Mouse (Mus musculus): Measurements from ENCODE around the gene Ssna1. TPM values are rescaled to one million over a fixed set of nuclear protein-coding genes. Genes with fewer than 3 reads are reported as not detected.

The Ssna1 gene
- polyA plus RNA-seq, 2 experiments = 76.0 to 145 TPM

GRCm38 (mm10) chr2:25311491-25311891, 39.3 kb upstream of the Ssna1 start:
- Histone ChIP-seq H3K27me3 (ENCODE audit: control insufficient read depth, insufficient read depth, low read length) (peaks cover 32% of the 10 kb centered on the region), H3K4me2 (ENCODE audit: low read depth) (no peak overlapping the region), H3K9me3 (ENCODE audit: control insufficient read depth, low read length) (no peaks in the 10 kb centered on the region), H3K4me1 (replicated peaks; ENCODE audit: control insufficient read depth in 2 of 2, insufficient read depth in 2 of 2, low read length in 1 of 2) (no peaks in the 10 kb centered on the region), H3K4me3 (ENCODE audit: insufficient read depth in 1 of 2, low read depth in 2 of 2, low read length in 2 of 2) (no peak overlapping the region), H3K36me3 (replicated peaks; ENCODE audit: control insufficient read depth, insufficient read depth, low read depth) (no peaks in the 10 kb centered on the region), H3K9ac (replicated peaks) (no peak overlapping the region), H3K27ac (no peak overlapping the region)
- TF ChIP-seq CTCF (IDR thresholded peaks at IDR 0.05; ENCODE audit: low read depth) (no peak), EP300 (IDR thresholded peaks at IDR 0.05; ENCODE audit: low read depth) (no peak)
- no peak for ATAC-seq (ENCODE audit: insufficient read depth)
- 5% methylated on average over 11 of the region's 11 CpGs for WGBS (ENCODE audit: insufficient replicate concordance)
- DNase-seq (ENCODE audit: low read depth in 3 of 3, low spot score in 3 of 3) = no peak

GRCm38 (mm10) chr2:25310969-25311368, 38.7 kb upstream of the Ssna1 start:
- Histone ChIP-seq H3K27me3 (ENCODE audit: control insufficient read depth, insufficient read depth, low read length) (peaks cover 36% of the 10 kb centered on the region), H3K4me2 (ENCODE audit: low read depth) (no peak overlapping the region), H3K9ac (replicated peaks) (no peak overlapping the region), H3K4me3 (ENCODE audit: insufficient read depth in 1 of 2, low read depth in 2 of 2, low read length in 2 of 2) (no peak overlapping the region), H3K36me3 (replicated peaks; ENCODE audit: control insufficient read depth, insufficient read depth, low read depth) (no peaks in the 10 kb centered on the region), H3K27ac (no peak overlapping the region), H3K4me1 (replicated peaks; ENCODE audit: control insufficient read depth in 2 of 2, insufficient read depth in 2 of 2, low read length in 1 of 2) (no peaks in the 10 kb centered on the region), H3K9me3 (ENCODE audit: control insufficient read depth, low read length) (no peaks in the 10 kb centered on the region)
- WGBS (ENCODE audit: insufficient replicate concordance) = 2% methylated on average over 22 of the region's 22 CpGs
- no peak for TF ChIP-seq EP300 (IDR thresholded peaks at IDR 0.05; ENCODE audit: low read depth)
- no peak for TF ChIP-seq CTCF (IDR thresholded peaks at IDR 0.05; ENCODE audit: low read depth)
- ATAC-seq (ENCODE audit: insufficient read depth) (no peak), DNase-seq (ENCODE audit: low read depth in 3 of 3, low spot score in 3 of 3) (no peak)

GRCm38 (mm10) chr2:25310180-25310579, 37.9 kb upstream of the Ssna1 start:
- no peak for TF ChIP-seq CTCF (IDR thresholded peaks at IDR 0.05; ENCODE audit: low read depth)
- no peak for TF ChIP-seq EP300 (IDR thresholded peaks at IDR 0.05; ENCODE audit: low read depth)
- no peak overlapping the region for H3K9ac ChIP-seq (replicated peaks)
- H3K9me3 ChIP-seq (ENCODE audit: control insufficient read depth, low read length) = no peaks in the 10 kb centered on the region
- WGBS (ENCODE audit: insufficient replicate concordance) = 41% methylated on average over 10 of the region's 10 CpGs
- DNase-seq (ENCODE audit: low read depth in 3 of 3, low spot score in 3 of 3) (no peak), ATAC-seq (ENCODE audit: insufficient read depth) (no peak)
- no peak overlapping the region for H3K4me3 ChIP-seq (ENCODE audit: insufficient read depth in 1 of 2, low read depth in 2 of 2, low read length in 2 of 2)
- peaks cover 43% of the 10 kb centered on the region for H3K27me3 ChIP-seq (ENCODE audit: control insufficient read depth, insufficient read depth, low read length)
- no peak overlapping the region for H3K27ac ChIP-seq
- no peaks in the 10 kb centered on the region for H3K4me1 ChIP-seq (replicated peaks; ENCODE audit: control insufficient read depth in 2 of 2, insufficient read depth in 2 of 2, low read length in 1 of 2)
- no peak overlapping the region for H3K4me2 ChIP-seq (ENCODE audit: low read depth)
- no peaks in the 10 kb centered on the region for H3K36me3 ChIP-seq (replicated peaks; ENCODE audit: control insufficient read depth, insufficient read depth, low read depth)

GRCm38 (mm10) chr2:25305587-25306359, 33.5 kb upstream of the Ssna1 start:
- H3K9me3 ChIP-seq (ENCODE audit: control insufficient read depth, low read length) = no peaks in the 10 kb centered on the region
- DNase-seq (ENCODE audit: low read depth in 3 of 3, low spot score in 3 of 3) (no peak), ATAC-seq (ENCODE audit: insufficient read depth) (no peak)
- H3K4me1 ChIP-seq (replicated peaks; ENCODE audit: control insufficient read depth in 2 of 2, insufficient read depth in 2 of 2, low read length in 1 of 2) = peaks cover 0 to 2% of the 10 kb centered on the region in 2 experiments; a peak in 1 of 4 replicates
- no peak for TF ChIP-seq EP300 (IDR thresholded peaks at IDR 0.05; ENCODE audit: low read depth)
- TF ChIP-seq CTCF (IDR thresholded peaks at IDR 0.05; ENCODE audit: low read depth) = no peak
- no peak overlapping the region; the same call in 1 of the 2 replicates for H3K4me2 ChIP-seq (ENCODE audit: low read depth)
- no peak overlapping the region for H3K27ac ChIP-seq
- no peak overlapping the region for H3K4me3 ChIP-seq (ENCODE audit: insufficient read depth in 1 of 2, low read depth in 2 of 2, low read length in 2 of 2)
- H3K36me3 ChIP-seq (replicated peaks; ENCODE audit: control insufficient read depth, insufficient read depth, low read depth) = no peaks in the 10 kb centered on the region
- WGBS (ENCODE audit: insufficient replicate concordance) = 39% methylated on average over 14 of the region's 14 CpGs
- H3K9ac ChIP-seq (replicated peaks) = no peak overlapping the region
- H3K27me3 ChIP-seq (ENCODE audit: control insufficient read depth, insufficient read depth, low read length) = peaks cover 30% of the 10 kb centered on the region

GRCm38 (mm10) chr2:25304657-25305541, 32.7 kb upstream of the Ssna1 start:
- Histone ChIP-seq H3K27ac (no peak overlapping the region), H3K4me2 (ENCODE audit: low read depth) (peak overlapping the region; percentile 57), H3K4me3 (ENCODE audit: insufficient read depth in 1 of 2, low read depth in 2 of 2, low read length in 2 of 2) (peak overlapping the region; percentile 3 to 42; a peak in 3 of 4 replicates), H3K9me3 (ENCODE audit: control insufficient read depth, low read length) (no peaks in the 10 kb centered on the region), H3K27me3 (ENCODE audit: control insufficient read depth, insufficient read depth, low read length) (peaks cover 21% of the 10 kb centered on the region), H3K4me1 (replicated peaks; ENCODE audit: control insufficient read depth in 2 of 2, insufficient read depth in 2 of 2, low read length in 1 of 2) (peaks cover 0 to 2% of the 10 kb centered on the region in 2 experiments; a peak in 1 of 4 replicates), H3K9ac (replicated peaks) (no peak overlapping the region), H3K36me3 (replicated peaks; ENCODE audit: control insufficient read depth, insufficient read depth, low read depth) (no peaks in the 10 kb centered on the region)
- DNase-seq (ENCODE audit: low read depth in 3 of 3, low spot score in 3 of 3) = no peak
- WGBS (ENCODE audit: insufficient replicate concordance) = 2% methylated on average over 44 of the region's 45 CpGs
- TF ChIP-seq EP300 (IDR thresholded peaks at IDR 0.05; ENCODE audit: low read depth) = no peak
- no peak for TF ChIP-seq CTCF (IDR thresholded peaks at IDR 0.05; ENCODE audit: low read depth)
- no peak for ATAC-seq (ENCODE audit: insufficient read depth)

Data from liver, embryonic 14.5 days (tissue).